Mouse (Mus musculus): Measurements from ENCODE around the gene Gpr108. TPM values are rescaled to one million over a fixed set of nuclear protein-coding genes. Genes with fewer than 3 reads are reported as not detected.
A peak's percentile ranks its signal among the peaks of the same experiment; 100 is the strongest.

Gene Gpr108
- polyA plus RNA-seq, 1 experiment from 2014 or later, result 32.6 TPM

- peak overlapping the region; percentile 58 for H3K27ac ChIP-seq
- no peak overlapping the region for H3K4me3 ChIP-seq (replicated peaks)
These were observed 17.0 kb upstream of the Gpr108 start for GRCm38 (mm10) chr17:57264972-57265945.

DNA sequence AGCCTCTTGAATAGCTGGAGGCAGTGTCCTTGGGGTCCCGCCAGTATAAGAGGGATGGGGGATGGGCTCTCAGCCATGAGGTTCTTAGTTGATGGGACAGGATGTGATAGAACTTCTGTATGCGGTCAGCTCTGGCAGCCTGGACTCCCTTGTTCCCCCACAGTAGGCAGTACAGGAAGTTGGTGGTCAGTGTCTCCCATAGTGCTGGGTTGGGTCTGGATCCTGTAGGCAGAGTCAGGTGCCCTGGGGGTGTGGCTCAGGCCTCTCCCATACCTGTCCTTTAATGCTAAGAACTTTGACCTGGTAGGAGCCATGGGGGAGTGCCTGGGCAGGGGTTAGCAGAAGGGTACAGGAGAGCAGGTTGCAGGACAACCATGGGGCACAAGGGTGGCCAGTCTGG, 15.9 kb upstream of the Gpr108 start:
- H3K27me3 ChIP-seq (replicated peaks), result no peaks in the 10 kb centered on the region
- H3K9ac ChIP-seq, result no peak overlapping the region
- H3K4me3 ChIP-seq (replicated peaks), result no peak overlapping the region
- ATAC-seq, result peak; percentile 80
- H3K27ac ChIP-seq, result peak overlapping the region; percentile 58
- H3K9me3 ChIP-seq, result no peaks in the 10 kb centered on the region
- no peak overlapping the region for H3K4me2 ChIP-seq (replicated peaks)
- WGBS, result 80% methylated on average over 2 of the region's 2 CpGs
- H3K4me1 ChIP-seq (replicated peaks), result peaks cover 14% of the 10 kb centered on the region
- peaks cover 19% of the 10 kb centered on the region for H3K36me3 ChIP-seq

More at GRCm38 (mm10) chr17:57264972-57265945, 17.0 kb upstream of the Gpr108 start:
- Histone ChIP-seq H3K27me3 (replicated peaks) (no peaks in the 10 kb centered on the region), H3K9me3 (no peaks in the 10 kb centered on the region), H3K4me2 (replicated peaks) (peak overlapping the region; percentile 34), H3K36me3 (peaks cover 18% of the 10 kb centered on the region), H3K9ac (no peak overlapping the region), H3K4me1 (replicated peaks) (peaks cover 14% of the 10 kb centered on the region)
- 30% methylated on average over 22 of the region's 22 CpGs for WGBS
- ATAC-seq, result peak; percentile 90

DNA sequence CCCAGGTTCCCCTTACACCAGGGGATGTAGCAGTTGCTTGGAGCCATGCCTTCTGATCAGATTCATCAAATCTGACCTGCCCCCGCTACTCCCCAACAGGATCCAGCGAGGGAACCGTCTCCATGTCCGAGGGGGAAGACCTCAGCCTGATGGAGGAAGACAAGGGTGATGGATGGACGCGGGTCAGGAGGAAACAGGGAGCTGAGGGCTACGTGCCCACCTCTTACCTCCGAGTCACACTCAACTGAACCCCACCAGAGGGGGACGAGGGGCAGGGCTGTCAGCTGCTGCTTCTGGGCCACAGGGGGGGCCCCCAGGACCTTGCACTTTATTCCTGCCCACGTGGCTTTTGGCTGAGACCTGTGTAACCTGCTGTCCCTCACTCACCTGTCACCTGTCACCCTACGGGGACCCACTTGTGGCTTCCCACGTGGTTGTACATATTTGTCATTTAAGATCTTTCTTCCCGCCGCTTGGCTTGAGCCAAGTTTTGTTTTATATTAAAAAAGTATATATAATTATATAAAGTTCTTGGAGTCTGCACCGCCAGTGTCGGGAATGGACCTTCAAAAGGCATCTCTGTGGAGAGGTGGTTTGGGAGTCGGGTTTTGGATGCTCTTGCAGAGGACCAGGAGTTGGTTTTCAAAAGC, 14.8 kb upstream of the Gpr108 start:
- Histone ChIP-seq H3K4me2 (replicated peaks) (no peak overlapping the region), H3K4me1 (replicated peaks) (peaks cover 14% of the 10 kb centered on the region), H3K27ac (no peak overlapping the region), H3K9ac (no peak overlapping the region), H3K36me3 (peaks cover 19% of the 10 kb centered on the region), H3K9me3 (no peaks in the 10 kb centered on the region), H3K27me3 (replicated peaks) (no peaks in the 10 kb centered on the region), H3K4me3 (replicated peaks) (no peak overlapping the region)
- WGBS, result 90% methylated on average over 17 of the region's 17 CpGs
- no peak for ATAC-seq

DNA sequence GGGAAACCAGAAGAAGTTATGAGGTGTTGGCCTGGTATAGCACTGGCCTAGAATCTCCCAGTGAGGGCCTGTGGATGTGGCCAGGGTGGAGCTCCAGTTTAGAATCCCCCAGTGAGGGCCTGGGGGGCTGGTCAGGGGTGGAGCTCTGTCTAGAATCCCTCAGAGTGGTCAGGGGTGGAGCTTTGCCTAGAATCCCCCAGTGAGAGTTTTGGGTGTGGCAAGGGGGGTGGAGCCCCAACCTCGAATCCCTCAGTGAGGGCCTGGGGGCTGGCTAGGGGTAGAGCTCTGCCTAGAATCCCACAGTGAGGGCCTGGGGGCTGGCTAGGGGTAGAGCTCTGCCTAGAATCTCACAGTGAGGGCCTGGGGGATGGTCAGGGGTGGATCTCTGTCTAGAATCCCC, 13.6 kb upstream of the Gpr108 start:
- 30% methylated on average over 1 of the region's 1 CpGs for WGBS
- no peak overlapping the region for H3K27ac ChIP-seq
- no peaks in the 10 kb centered on the region for H3K9me3 ChIP-seq
- H3K4me3 ChIP-seq (replicated peaks), result no peak overlapping the region
- no peaks in the 10 kb centered on the region for H3K27me3 ChIP-seq (replicated peaks)
- peaks cover 28% of the 10 kb centered on the region for H3K36me3 ChIP-seq
- H3K9ac ChIP-seq, result no peak overlapping the region
- ATAC-seq, result no peak
- H3K4me2 ChIP-seq (replicated peaks), result no peak overlapping the region
- H3K4me1 ChIP-seq (replicated peaks), result peaks cover 14% of the 10 kb centered on the region

- Histone ChIP-seq H3K4me1 (replicated peaks) (peaks cover 14% of the 10 kb centered on the region), H3K9me3 (no peaks in the 10 kb centered on the region), H3K9ac (no peak overlapping the region), H3K36me3 (peaks cover 30% of the 10 kb centered on the region), H3K27me3 (replicated peaks) (no peaks in the 10 kb centered on the region), H3K27ac (no peak overlapping the region), H3K4me2 (replicated peaks) (no peak overlapping the region), H3K4me3 (replicated peaks) (no peak overlapping the region)
- no peak for ATAC-seq
- 96% methylated on average over 4 of the region's 4 CpGs for WGBS
These were observed 13.0 kb upstream of the Gpr108 start for GRCm38 (mm10) chr17:57261286-57261685.

- WGBS, result 82% methylated on average over 9 of the region's 9 CpGs
- no peak overlapping the region for H3K4me2 ChIP-seq (replicated peaks)
- H3K9ac ChIP-seq, result no peak overlapping the region
- H3K4me1 ChIP-seq (replicated peaks), result peaks cover 9% of the 10 kb centered on the region
- H3K9me3 ChIP-seq, result no peaks in the 10 kb centered on the region
- no peak overlapping the region for H3K27ac ChIP-seq
- no peaks in the 10 kb centered on the region for H3K27me3 ChIP-seq (replicated peaks)
- ATAC-seq, result no peak
- peaks cover 36% of the 10 kb centered on the region for H3K36me3 ChIP-seq
- no peak overlapping the region for H3K4me3 ChIP-seq (replicated peaks)
These were observed 12.1 kb upstream of the Gpr108 start for GRCm38 (mm10) chr17:57260351-57260750.

GRCm38 (mm10) chr17:57259742-57260141, 11.5 kb upstream of the Gpr108 start:
- no peak overlapping the region for H3K4me3 ChIP-seq (replicated peaks)
- peaks cover 5% of the 10 kb centered on the region for H3K4me1 ChIP-seq (replicated peaks)
- peaks cover 42% of the 10 kb centered on the region for H3K36me3 ChIP-seq
- no peak overlapping the region for H3K9ac ChIP-seq
- no peak overlapping the region for H3K4me2 ChIP-seq (replicated peaks)
- 87% methylated on average over 8 of the region's 8 CpGs for WGBS
- no peaks in the 10 kb centered on the region for H3K27me3 ChIP-seq (replicated peaks)
- ATAC-seq, result no peak
- no peak overlapping the region for H3K27ac ChIP-seq
- H3K9me3 ChIP-seq, result no peaks in the 10 kb centered on the region

DNA sequence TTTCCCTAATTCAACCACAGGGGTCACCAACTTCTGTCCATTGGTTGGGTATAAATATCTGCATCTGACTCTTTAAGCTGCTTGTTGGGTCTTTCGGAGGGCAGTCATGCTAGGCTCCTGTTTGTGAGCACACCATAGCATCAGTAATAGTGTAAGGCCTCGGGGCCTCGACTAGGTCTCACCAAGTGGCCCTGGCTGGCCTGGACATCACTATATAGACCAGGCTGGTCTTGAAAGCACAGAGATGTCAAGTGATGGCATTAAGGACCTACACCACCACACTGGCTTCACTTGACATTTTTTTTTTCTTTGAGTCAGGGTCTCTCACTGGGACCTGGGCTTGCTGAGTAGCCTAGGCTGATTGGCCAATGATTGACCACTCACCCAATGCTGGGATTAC, 9.9 kb upstream of the Gpr108 start:
- 88% methylated on average over 3 of the region's 3 CpGs for WGBS

GRCm38 (mm10) chr17:57256921-57257485, 8.8 kb upstream of the Gpr108 start:
- Histone ChIP-seq H3K36me3 (peaks cover 51% of the 10 kb centered on the region), H3K9ac (no peak overlapping the region), H3K4me2 (replicated peaks) (no peak overlapping the region), H3K27me3 (replicated peaks) (no peaks in the 10 kb centered on the region), H3K4me1 (replicated peaks) (no peaks in the 10 kb centered on the region), H3K27ac (no peak overlapping the region), H3K4me3 (replicated peaks) (no peak overlapping the region), H3K9me3 (no peaks in the 10 kb centered on the region)
- ATAC-seq, result no peak
- 96% methylated on average over 22 of the region's 22 CpGs for WGBS

More for the DNA sequence above, 9.9 kb upstream of the Gpr108 start:
- Histone ChIP-seq H3K27me3 (replicated peaks) (no peaks in the 10 kb centered on the region), H3K4me3 (replicated peaks) (no peak overlapping the region), H3K4me2 (replicated peaks) (no peak overlapping the region), H3K27ac (no peak overlapping the region), H3K9ac (no peak overlapping the region), H3K36me3 (peaks cover 55% of the 10 kb centered on the region), H3K9me3 (no peaks in the 10 kb centered on the region), H3K4me1 (replicated peaks) (no peaks in the 10 kb centered on the region)
- ATAC-seq, result no peak

DNA sequence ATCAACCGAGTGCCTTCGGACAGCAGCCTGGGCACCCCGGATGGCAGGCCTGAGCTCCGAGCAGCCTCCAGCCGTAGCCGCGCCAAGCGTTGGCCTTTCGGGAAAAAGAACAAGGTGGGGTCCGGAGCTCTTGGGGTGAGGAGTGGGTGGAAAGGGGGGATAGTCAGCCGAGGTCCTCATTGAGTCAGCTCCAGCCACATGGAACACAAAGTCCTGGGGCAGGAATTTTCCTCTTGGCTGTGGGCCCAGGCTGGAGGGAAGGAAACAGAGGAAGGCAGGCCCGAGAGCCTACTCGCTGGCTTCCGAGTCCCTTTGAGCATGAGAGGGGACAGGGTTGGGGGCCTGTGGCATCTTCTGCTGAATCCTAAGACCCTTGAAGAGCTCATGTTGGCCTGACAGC, 7.1 kb upstream of the Gpr108 start:
- no peak for ATAC-seq
- peaks cover 6% of the 10 kb centered on the region; the same call in 1 of the 2 replicates for H3K4me1 ChIP-seq (replicated peaks)
- H3K4me3 ChIP-seq (replicated peaks), result no peak overlapping the region
- H3K9ac ChIP-seq, result no peak overlapping the region
- peaks cover 39% of the 10 kb centered on the region for H3K36me3 ChIP-seq
- no peak overlapping the region for H3K4me2 ChIP-seq (replicated peaks)
- no peaks in the 10 kb centered on the region for H3K9me3 ChIP-seq
- no peak overlapping the region for H3K27ac ChIP-seq
- no peaks in the 10 kb centered on the region for H3K27me3 ChIP-seq (replicated peaks)
- 90% methylated on average over 14 of the region's 14 CpGs for WGBS

GRCm38 (mm10) chr17:57253306-57253705, 5.1 kb upstream of the Gpr108 start:
- Histone ChIP-seq H3K9me3 (no peaks in the 10 kb centered on the region), H3K36me3 (peaks cover 38% of the 10 kb centered on the region), H3K4me2 (replicated peaks) (no peak overlapping the region), H3K4me3 (replicated peaks) (no peak overlapping the region), H3K4me1 (replicated peaks) (peaks cover 12% of the 10 kb centered on the region), H3K27ac (no peak overlapping the region), H3K9ac (no peak overlapping the region), H3K27me3 (replicated peaks) (no peaks in the 10 kb centered on the region)
- no peak for ATAC-seq
- 46% methylated on average over 6 of the region's 6 CpGs for WGBS

DNA sequence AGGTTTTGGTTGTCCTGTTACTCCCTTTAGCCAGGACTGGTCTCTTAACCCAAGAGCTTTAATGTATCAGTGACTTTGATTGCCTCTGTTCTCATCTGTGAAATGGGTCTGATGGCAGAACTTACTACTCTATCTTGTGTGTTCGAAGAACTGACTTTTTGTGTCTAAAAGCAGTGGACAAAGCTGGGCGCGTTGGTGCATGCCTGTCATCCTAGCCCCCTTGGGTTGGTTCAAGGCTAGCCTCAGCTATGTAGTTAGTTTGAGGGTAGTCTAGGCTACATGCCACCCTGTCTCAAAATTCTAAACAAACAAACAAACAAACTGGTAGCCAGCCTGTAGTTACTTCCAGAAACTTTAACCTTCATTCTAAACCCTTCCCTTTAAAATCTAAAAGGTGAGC, 3.2 kb upstream of the Gpr108 start:
- Histone ChIP-seq H3K4me2 (replicated peaks) (no peak overlapping the region; the same call in 1 of the 2 replicates), H3K9ac (no peak overlapping the region), H3K27ac (no peak overlapping the region), H3K27me3 (replicated peaks) (no peaks in the 10 kb centered on the region), H3K4me1 (replicated peaks) (peaks cover 17% of the 10 kb centered on the region), H3K36me3 (peaks cover 27% of the 10 kb centered on the region), H3K4me3 (replicated peaks) (no peak overlapping the region), H3K9me3 (no peaks in the 10 kb centered on the region)
- WGBS, result 96% methylated on average over 3 of the region's 3 CpGs
- no peak for ATAC-seq

Data from intestine, embryonic 15.5 days (tissue).